Comparison of ENCODE assay signal across 23 mouse cellular contexts in genomic region chr6:92559261-92559660, GRCm38 (mm10).
DNase-seq lines count a peak whose midpoint lies in the region; ATAC-seq and TF ChIP-seq lines count a peak whose summit lies in the region.
"Had no signal": no experiment of that assay in that cellular context is flagged by ENCODE, and none has a peak within 500 bp of the region (broad histone marks: within the 10 kb centered on the region; RNA-seq: fewer than 3 reads in every experiment).

No protein-coding gene starts in this region.

- no peaks in the 10 kb centered on the region for H3K27me3 ChIP-seq in kidney, postnatal 0 days (ENCODE audit: insufficient read depth, low read length)
- H3K27me3 ChIP-seq: heart, embryonic 12.5 days; neural tube, embryonic 13.5 days had no signal

- H3K27ac ChIP-seq in kidney, postnatal 0 days = no peak overlapping the region
- H3K27ac ChIP-seq: hindbrain, embryonic 14.5 days; neural tube, embryonic 13.5 days had no signal

- intact Hi-C loops in heart, postnatal 14 days (cut with DNase I) = no loop called here

- no peaks in the 10 kb centered on the region for H3K9me3 ChIP-seq in kidney, postnatal 0 days (replicated peaks; ENCODE audit: low read length)
- H3K9me3 ChIP-seq: heart, embryonic 12.5 days; neural tube, embryonic 13.5 days had no signal

- WGBS in kidney, postnatal 0 days = 100% methylated on average over 1 of the region's 1 CpGs

- ATAC-seq in kidney, postnatal 0 days (replicated peaks; ENCODE audit: low FRiP score, low read depth) = no peak
- ATAC-seq: forebrain, embryonic 14.5 days had no signal

- peak; percentile 8 for DNase-seq in heart, adult 11 months
- DNase-seq in heart, postnatal 14 days = no peak
- DNase-seq in kidney, postnatal 0 days (ENCODE audit: low spot score) = no peak
- no peak for DNase-seq in kidney, adult 11 months
- DNase-seq in 416B (ENCODE audit: low read depth) = peak; percentile 2
- DNase-seq in R1 (ENCODE audit: low read depth, low spot score) = peak; percentile 47
- DNase-seq in adrenal gland, postnatal 10 days = no peak
- DNase-seq: adrenal gland, postnatal 25 days; cerebellum, adult 8-10 months; cerebellum, postnatal 36 days; heart, postnatal 36 days; lung, adult 18-20 months; lung, postnatal 4 days; midbrain, embryonic 14.5 days; retina, postnatal 1 day; right cerebral cortex, postnatal 25 days; spleen, adult 18-20 months; thymus, postnatal 25 days had no signal

- H3K9ac ChIP-seq in kidney, postnatal 0 days (ENCODE audit: low read depth, low read length) = no peak overlapping the region
- H3K9ac ChIP-seq: heart, embryonic 12.5 days; hindbrain, embryonic 14.5 days; neural tube, embryonic 13.5 days had no signal

- no peak overlapping the region for H3K4me3 ChIP-seq in kidney, postnatal 0 days (replicated peaks; ENCODE audit: low read depth, low read length)
- H3K4me3 ChIP-seq: heart, embryonic 12.5 days; myocyte; neural tube, embryonic 13.5 days had no signal

- 0 out of 2 replicates have a peak, but pooled peaks have one; percentile 9 for TF ChIP-seq CTCF in kidney, postnatal 0 days (IDR thresholded peaks at IDR 0.05; ENCODE audit: low read depth)

- H3K4me1 ChIP-seq in kidney, postnatal 0 days (replicated peaks; ENCODE audit: insufficient read depth, low read length) = no peaks in the 10 kb centered on the region

- H3K4me2 ChIP-seq in kidney, postnatal 0 days (ENCODE audit: low read length) = no peak overlapping the region
- H3K4me2 ChIP-seq: heart, embryonic 12.5 days; hindbrain, embryonic 14.5 days; neural tube, embryonic 13.5 days had no signal

- no peaks in the 10 kb centered on the region for H3K36me3 ChIP-seq in kidney, postnatal 0 days (ENCODE audit: insufficient read depth, low read length)
- H3K36me3 ChIP-seq: heart, embryonic 12.5 days; neural tube, embryonic 13.5 days had no signal

Comparison
In these comparisons a context has a peak if more than half of its experiments do, and no peak if none do; other contexts are left out.
1. DNase-seq: peak in heart, adult 11 months (single experiment), 416B (single experiment) and R1 (single experiment); none in heart, postnatal 14 days (0 of 2), kidney, postnatal 0 days (single experiment), kidney, adult 11 months (single experiment) and adrenal gland, postnatal 10 days (single experiment).